Mouse (Mus musculus): ENCODE data around the gene Lrrc8b. TPM values are rescaled to one million over a fixed set of nuclear protein-coding genes. Genes with fewer than 3 reads are reported as not detected.
A peak's percentile ranks its signal among the peaks of the same experiment; 100 is the strongest.

Gene Lrrc8b
- polyA plus RNA-seq, 1 experiment from 2014 or later = 11.3 TPM

GRCm38 (mm10) chr5:105500132-105501121 is 84.9 kb downstream of the Lrrc8b start:
- Histone ChIP-seq H3K27me3 (ENCODE audit: insufficient read depth, low read length) (no peaks in the 10 kb centered on the region), H3K9me3 (ENCODE audit: low read depth, low read length) (no peaks in the 10 kb centered on the region), H3K27ac (ENCODE audit: low read depth) (no peak overlapping the region), H3K4me2 (no peak overlapping the region), H3K36me3 (ENCODE audit: insufficient read depth) (no peaks in the 10 kb centered on the region), H3K4me1 (ENCODE audit: insufficient read depth) (no peaks in the 10 kb centered on the region), H3K9ac (no peak overlapping the region), H3K4me3 (ENCODE audit: low read depth, low read length) (no peak overlapping the region)
- ATAC-seq (ENCODE audit: insufficient read depth) = no peak
- WGBS = 53% methylated on average over 12 of the region's 12 CpGs
- TF ChIP-seq CTCF (IDR thresholded peaks at IDR 0.05; ENCODE audit: low read depth) = peak; percentile 25; the same call in 1 of the 2 replicates
- peak; percentile 26 for DNase-seq

- ATAC-seq (ENCODE audit: insufficient read depth) (no peak), DNase-seq (no peak)
- Histone ChIP-seq H3K4me3 (ENCODE audit: low read depth, low read length) (no peak overlapping the region), H3K27ac (ENCODE audit: low read depth) (no peak overlapping the region), H3K9ac (no peak overlapping the region), H3K9me3 (ENCODE audit: low read depth, low read length) (no peaks in the 10 kb centered on the region), H3K4me2 (no peak overlapping the region), H3K36me3 (ENCODE audit: insufficient read depth) (no peaks in the 10 kb centered on the region), H3K4me1 (ENCODE audit: insufficient read depth) (no peaks in the 10 kb centered on the region), H3K27me3 (ENCODE audit: insufficient read depth, low read length) (no peaks in the 10 kb centered on the region)
- TF ChIP-seq CTCF (IDR thresholded peaks at IDR 0.05; ENCODE audit: low read depth) = no peak
- 84% methylated on average over 3 of the region's 3 CpGs for WGBS
Measured at GRCm38 (mm10) chr5:105501136-105501535, 85.6 kb downstream of the Lrrc8b start.

- no peak for TF ChIP-seq CTCF (IDR thresholded peaks at IDR 0.05; ENCODE audit: low read depth)
- DNase-seq (no peak), ATAC-seq (ENCODE audit: insufficient read depth) (no peak)
- no peak overlapping the region for H3K4me2 ChIP-seq
- H3K36me3 ChIP-seq (ENCODE audit: insufficient read depth) = no peaks in the 10 kb centered on the region
- H3K9ac ChIP-seq = no peak overlapping the region
- H3K27me3 ChIP-seq (ENCODE audit: insufficient read depth, low read length) = no peaks in the 10 kb centered on the region
- 88% methylated on average over 6 of the region's 6 CpGs for WGBS
- no peaks in the 10 kb centered on the region for H3K4me1 ChIP-seq (ENCODE audit: insufficient read depth)
- H3K27ac ChIP-seq (ENCODE audit: low read depth) = no peak overlapping the region
- H3K4me3 ChIP-seq (ENCODE audit: low read depth, low read length) = no peak overlapping the region
- no peaks in the 10 kb centered on the region for H3K9me3 ChIP-seq (ENCODE audit: low read depth, low read length)
Measured at GRCm38 (mm10) chr5:105508813-105509212, 93.2 kb downstream of the Lrrc8b start.

DNA sequence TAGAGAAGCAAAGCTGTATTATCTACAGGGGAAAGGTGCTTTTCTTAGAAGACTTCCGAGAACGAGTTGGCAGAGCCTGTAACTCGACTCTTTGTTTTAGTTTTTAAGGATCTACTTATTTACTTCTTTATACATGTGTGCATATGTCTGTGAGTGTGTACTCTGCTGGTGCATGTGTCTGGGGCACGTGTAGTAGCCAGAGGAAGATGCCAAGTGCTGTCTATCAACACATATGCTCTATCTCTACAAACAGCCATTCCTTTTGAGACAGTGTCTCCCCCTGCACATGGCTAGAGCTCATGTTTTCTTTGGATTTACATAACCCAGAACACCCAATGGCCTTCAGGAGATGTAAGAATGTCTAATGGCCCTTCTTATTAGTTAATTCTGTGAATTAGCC is 96.7 kb downstream of the Lrrc8b start:
- ATAC-seq (ENCODE audit: insufficient read depth) (no peak), DNase-seq (no peak)
- Histone ChIP-seq H3K27me3 (ENCODE audit: insufficient read depth, low read length) (no peaks in the 10 kb centered on the region), H3K4me3 (ENCODE audit: low read depth, low read length) (no peak overlapping the region), H3K9ac (no peak overlapping the region), H3K27ac (ENCODE audit: low read depth) (no peak overlapping the region), H3K4me2 (no peak overlapping the region), H3K9me3 (ENCODE audit: low read depth, low read length) (no peaks in the 10 kb centered on the region), H3K36me3 (ENCODE audit: insufficient read depth) (no peaks in the 10 kb centered on the region), H3K4me1 (ENCODE audit: insufficient read depth) (no peaks in the 10 kb centered on the region)
- TF ChIP-seq CTCF (IDR thresholded peaks at IDR 0.05; ENCODE audit: low read depth) = no peak
- 21% methylated on average over 4 of the region's 4 CpGs for WGBS

- 71% methylated on average over 6 of the region's 6 CpGs for WGBS
- no peak for TF ChIP-seq CTCF (IDR thresholded peaks at IDR 0.05; ENCODE audit: low read depth)
- DNase-seq = no peak
Measured at GRCm38 (mm10) chr5:105515532-105515931, 100.0 kb downstream of the Lrrc8b start.

DNA sequence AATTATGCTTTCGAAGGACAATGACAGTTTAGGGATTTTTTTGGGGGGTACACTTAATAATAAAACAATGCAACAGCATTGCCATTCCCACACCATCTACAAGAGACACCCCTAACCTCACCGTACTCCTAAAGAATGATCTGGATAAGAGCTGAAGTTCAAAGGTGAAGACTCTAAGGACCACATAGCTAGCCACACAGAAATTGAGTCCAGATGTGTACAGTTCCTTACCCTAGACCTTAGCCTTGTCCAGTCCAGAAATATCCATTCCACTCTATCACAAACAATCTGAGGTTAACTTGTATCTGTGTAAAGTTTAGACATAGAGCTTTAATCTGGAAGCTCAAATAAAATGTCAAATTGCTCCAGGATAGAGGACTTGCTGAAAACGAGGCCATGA is 100.7 kb downstream of the Lrrc8b start:
- H3K4me2 ChIP-seq = no peak overlapping the region
- DNase-seq (no peak), ATAC-seq (ENCODE audit: insufficient read depth) (no peak)
- no peak overlapping the region for H3K27ac ChIP-seq (ENCODE audit: low read depth)
- no peak for TF ChIP-seq CTCF (IDR thresholded peaks at IDR 0.05; ENCODE audit: low read depth)
- H3K4me3 ChIP-seq (ENCODE audit: low read depth, low read length) = no peak overlapping the region
- H3K27me3 ChIP-seq (ENCODE audit: insufficient read depth, low read length) = no peaks in the 10 kb centered on the region
- H3K9ac ChIP-seq = no peak overlapping the region
- no peaks in the 10 kb centered on the region for H3K9me3 ChIP-seq (ENCODE audit: low read depth, low read length)
- H3K4me1 ChIP-seq (ENCODE audit: insufficient read depth) = peaks cover 4% of the 10 kb centered on the region; the same call in 1 of the 2 replicates
- 36% methylated on average over 3 of the region's 3 CpGs for WGBS
- no peaks in the 10 kb centered on the region for H3K36me3 ChIP-seq (ENCODE audit: insufficient read depth)

More at GRCm38 (mm10) chr5:105515532-105515931, 100.0 kb downstream of the Lrrc8b start:
- H3K36me3 ChIP-seq (ENCODE audit: insufficient read depth) = no peaks in the 10 kb centered on the region
- peaks cover 2% of the 10 kb centered on the region; the same call in 1 of the 2 replicates for H3K4me1 ChIP-seq (ENCODE audit: insufficient read depth)
- H3K4me2 ChIP-seq = no peak overlapping the region
- no peak for ATAC-seq (ENCODE audit: insufficient read depth)
- H3K9ac ChIP-seq = no peak overlapping the region
- H3K27me3 ChIP-seq (ENCODE audit: insufficient read depth, low read length) = no peaks in the 10 kb centered on the region
- H3K27ac ChIP-seq (ENCODE audit: low read depth) = no peak overlapping the region
- no peaks in the 10 kb centered on the region for H3K9me3 ChIP-seq (ENCODE audit: low read depth, low read length)
- no peak overlapping the region for H3K4me3 ChIP-seq (ENCODE audit: low read depth, low read length)

GRCm38 (mm10) chr5:105517992-105518625 is 102.5 kb downstream of the Lrrc8b start:
- Histone ChIP-seq H3K27me3 (ENCODE audit: insufficient read depth, low read length) (no peaks in the 10 kb centered on the region), H3K9me3 (ENCODE audit: low read depth, low read length) (no peaks in the 10 kb centered on the region), H3K27ac (ENCODE audit: low read depth) (peak overlapping the region; percentile 3; the same call in 1 of the 2 replicates), H3K4me2 (peak overlapping the region; percentile 88), H3K36me3 (ENCODE audit: insufficient read depth) (no peaks in the 10 kb centered on the region), H3K9ac (peak overlapping the region; percentile 78), H3K4me1 (ENCODE audit: insufficient read depth) (peaks cover 4% of the 10 kb centered on the region; the same call in 1 of the 2 replicates), H3K4me3 (ENCODE audit: low read depth, low read length) (peak overlapping the region; percentile 71)
- DNase-seq = peak; percentile 34
- no peak for ATAC-seq (ENCODE audit: insufficient read depth)
- no peak for TF ChIP-seq CTCF (IDR thresholded peaks at IDR 0.05; ENCODE audit: low read depth)
- 4% methylated on average over 7 of the region's 7 CpGs for whole genome bisulfite sequencing

Data from lung, embryonic 14.5 days (tissue).